In genomic region chr12:77780885-77781698, GRCm38 (mm10) we compare ENCODE assay signal across 9 mouse cellular contexts.
DNase-seq lines count a peak whose midpoint lies in the region; ATAC-seq and TF ChIP-seq lines count a peak whose summit lies in the region.
"Had no signal": no experiment of that assay in that cellular context is flagged by ENCODE, and none has a peak within 500 bp of the region (broad histone marks: within the 10 kb centered on the region; RNA-seq: fewer than 3 reads in every experiment).

No protein-coding gene starts in this region.

- no peaks in the 10 kb centered on the region; the same call in none of the 2 replicates for H3K27me3 ChIP-seq in G1E (ENCODE audit: insufficient read depth, low read length)
- H3K27me3 ChIP-seq in cerebellum, adult 2 months (ENCODE audit: control insufficient read depth, insufficient read depth, low read length), result no peaks in the 10 kb centered on the region
- H3K27me3 ChIP-seq in hindbrain, embryonic 11.5 days (ENCODE audit: control insufficient read depth, insufficient read depth, low read length), result no peaks in the 10 kb centered on the region
- no peaks in the 10 kb centered on the region for H3K27me3 ChIP-seq in lung, postnatal 0 days (replicated peaks; ENCODE audit: insufficient read depth, low read length)
- H3K27me3 ChIP-seq: megakaryocyte, embryonic 14.5 days had no signal

- H3K4me2 ChIP-seq in hindbrain, embryonic 11.5 days (replicated peaks; ENCODE audit: low read depth, low read length), result no peak overlapping the region
- peak overlapping the region; percentile 45 for H3K4me2 ChIP-seq in lung, postnatal 0 days (replicated peaks; ENCODE audit: low read depth, low read length)

- ATAC-seq in G1E (ENCODE audit: extremely low read depth, insufficient number of reproducible peaks, low FRiP score, poor library complexity, severe bottlenecking), result no peak
- ATAC-seq in hindbrain, embryonic 11.5 days (ENCODE audit: low FRiP score), result peak; percentile 78; the same call in 1 of the 2 replicates
- ATAC-seq in lung, postnatal 0 days, result peak; percentile 78

- peak; percentile 65 for DNase-seq in G1E (ENCODE audit: low spot score)
- DNase-seq in cerebellum, adult 2 months, result peak; percentile 86 to 95
- DNase-seq in frontal cortex, adult 2 months (ENCODE audit: extremely low spot score in 1 of 2, low spot score in 1 of 2), result peak; percentile 50 to 95
- DNase-seq in hindbrain, embryonic 11.5 days (ENCODE audit: low spot score), result peak; percentile 92
- peak; percentile 93 to 94 for DNase-seq in layer of hippocampus, postnatal 10 days (ENCODE audit: low spot score in 2 of 2)
- peak; percentile 77 for DNase-seq in lung, postnatal 0 days (ENCODE audit: low spot score)
- peak; percentile 86 for DNase-seq in ovary, postnatal 36 days (ENCODE audit: low spot score)
- DNase-seq in thymus, postnatal 25 days, result peak; percentile 86

- H3K9me3 ChIP-seq in G1E (replicated peaks), result no peaks in the 10 kb centered on the region
- H3K9me3 ChIP-seq in hindbrain, embryonic 11.5 days (ENCODE audit: control insufficient read depth, low read length), result no peaks in the 10 kb centered on the region
- H3K9me3 ChIP-seq in lung, postnatal 0 days (ENCODE audit: low read length), result no peaks in the 10 kb centered on the region
- H3K9me3 ChIP-seq: megakaryocyte, embryonic 14.5 days had no signal

- TF ChIP-seq POLR2A in cerebellum, adult 2 months (IDR thresholded peaks at IDR 0.05; ENCODE audit: borderline replicate concordance, insufficient read depth, low read length), result no peak

- 13% methylated on average over 20 of the region's 20 CpGs for WGBS in cerebellum, adult 2 months
- WGBS in hindbrain, embryonic 11.5 days, result 38% methylated on average over 20 of the region's 20 CpGs
- WGBS in lung, postnatal 0 days, result 24% methylated on average over 20 of the region's 20 CpGs

- TF ChIP-seq EP300 in lung, postnatal 0 days (IDR thresholded peaks at IDR 0.05), result no peak

- 0 out of 2 replicates have a peak overlapping the region, but pooled peaks have one; percentile 17 for H3K27ac ChIP-seq in cerebellum, adult 2 months (ENCODE audit: insufficient read depth, low read length)
- no peak overlapping the region for H3K27ac ChIP-seq in hindbrain, embryonic 11.5 days (ENCODE audit: low read depth, low read length)
- no peak overlapping the region for H3K27ac ChIP-seq in lung, postnatal 0 days (ENCODE audit: low read length)

- no peak overlapping the region for H3K9ac ChIP-seq in hindbrain, embryonic 11.5 days (ENCODE audit: low read depth, low read length)
- no peak overlapping the region for H3K9ac ChIP-seq in lung, postnatal 0 days (replicated peaks; ENCODE audit: low read depth)

- H3K4me1 ChIP-seq in G1E (ENCODE audit: insufficient read depth, low read depth, low read length), result no peaks in the 10 kb centered on the region
- H3K4me1 ChIP-seq in cerebellum, adult 2 months (ENCODE audit: control insufficient read depth, insufficient read depth, low read length), result no peaks in the 10 kb centered on the region; the same call in 1 of the 2 replicates
- H3K4me1 ChIP-seq in hindbrain, embryonic 11.5 days (replicated peaks; ENCODE audit: control insufficient read depth, insufficient read depth, low read length), result no peaks in the 10 kb centered on the region
- no peaks in the 10 kb centered on the region for H3K4me1 ChIP-seq in lung, postnatal 0 days (ENCODE audit: insufficient read depth, low read depth, low read length)
- H3K4me1 ChIP-seq: megakaryocyte, embryonic 14.5 days had no signal

- H3K36me3 ChIP-seq in G1E (replicated peaks), result no peaks in the 10 kb centered on the region
- H3K36me3 ChIP-seq in hindbrain, embryonic 11.5 days (ENCODE audit: control insufficient read depth, insufficient read depth, low read length), result no peaks in the 10 kb centered on the region
- no peaks in the 10 kb centered on the region for H3K36me3 ChIP-seq in lung, postnatal 0 days (ENCODE audit: insufficient read depth, low read length)

- peak; percentile 97 for TF ChIP-seq CTCF in G1E (IDR thresholded peaks at IDR 0.05; ENCODE audit: low read depth, low read length)
- peak; percentile 95 for TF ChIP-seq CTCF in cerebellum, adult 2 months (IDR thresholded peaks at IDR 0.05; ENCODE audit: borderline replicate concordance, insufficient read depth, low read depth, low read length)
- peak; percentile 95 for TF ChIP-seq CTCF in lung, postnatal 0 days (IDR thresholded peaks at IDR 0.05)

- no peak overlapping the region for H3K4me3 ChIP-seq in G1E (ENCODE audit: low read depth, low read length)
- peak overlapping the region; percentile 39 for H3K4me3 ChIP-seq in cerebellum, adult 2 months (replicated peaks; ENCODE audit: insufficient read depth, low read depth, low read length)
- H3K4me3 ChIP-seq in hindbrain, embryonic 11.5 days (ENCODE audit: low read depth, low read length), result peak overlapping the region; percentile 18; the same call in 1 of the 2 replicates
- H3K4me3 ChIP-seq in lung, postnatal 0 days (ENCODE audit: low read depth, low read length), result peak overlapping the region; percentile 12; the same call in 1 of the 2 replicates
- H3K4me3 ChIP-seq: megakaryocyte, embryonic 14.5 days had no signal
